Mouse (Mus musculus): ENCODE measurements at regions not wholly inside any gene's neighbourhood (a gene's known extent, or its start where the extent isn't known, plus 50 kb on each side); places are given as distances from the start of the nearest gene placed in this dataset.

- CTCF ChIA-PET, result no interaction called here
- POLR2A ChIA-PET, result no interaction called here
Measured at GRCm38 (mm10) chr12:67471666-67472065, 249.3 kb upstream of the Mdga2 start.

GRCm38 (mm10) chr12:67471001-67471400 lies 248.7 kb upstream of the Mdga2 start:
- ChIA-PET POLR2A (no interaction called here), CTCF (no interaction called here)

- POLR2A ChIA-PET, result no interaction called here
- CTCF ChIA-PET, result no interaction called here
Measured at GRCm38 (mm10) chr12:67449109-67449508, 226.8 kb upstream of the Mdga2 start.

GRCm38 (mm10) chr12:67430318-67430950 lies 208.1 kb upstream of the Mdga2 start:
- POLR2A ChIA-PET, result no interaction called here
- CTCF ChIA-PET, result interaction anchor here in 1 of 4 experiments (0.6 kb wide), 2 partner anchors 248 to 705 kb away, joined by 3 read pairs; no protein-coding TSS in a partner anchor

- POLR2A ChIA-PET, result no interaction called here
Measured at GRCm38 (mm10) chr12:67426801-67427200, 204.5 kb upstream of the Mdga2 start.

GRCm38 (mm10) chr12:67399537-67399936 lies 177.2 kb upstream of the Mdga2 start:
- CTCF ChIA-PET, result no interaction called here
- POLR2A ChIA-PET, result no interaction called here

More at GRCm38 (mm10) chr12:67426801-67427200, 204.5 kb upstream of the Mdga2 start:
- CTCF ChIA-PET, result no interaction called here

- ChIA-PET POLR2A (no interaction called here), CTCF (no interaction called here)
Measured at GRCm38 (mm10) chr12:67374530-67374929, 152.2 kb upstream of the Mdga2 start.

GRCm38 (mm10) chr12:67348551-67348950 lies 126.2 kb upstream of the Mdga2 start:
- ChIA-PET POLR2A (no interaction called here), CTCF (no interaction called here)

- POLR2A ChIA-PET, result no interaction called here
- CTCF ChIA-PET, result no interaction called here
Measured at GRCm38 (mm10) chr12:67332483-67332998, 110.2 kb upstream of the Mdga2 start.

- ChIA-PET POLR2A (no interaction called here), CTCF (no interaction called here)
Measured at GRCm38 (mm10) chr12:67326326-67326725, 104.0 kb upstream of the Mdga2 start.

- ChIA-PET POLR2A (no interaction called here), CTCF (no interaction called here)
Measured at GRCm38 (mm10) chr12:67325799-67326198, 103.5 kb upstream of the Mdga2 start.

GRCm38 (mm10) chr12:67325335-67325734 lies 103.0 kb upstream of the Mdga2 start:
- CTCF ChIA-PET, result no interaction called here
- POLR2A ChIA-PET, result interaction anchor here in 1 of 4 experiments (0.5 kb wide), 1 partner anchor 1209 kb away, joined by 4 read pairs; no protein-coding TSS in a partner anchor

- CTCF ChIA-PET, result no interaction called here
- POLR2A ChIA-PET, result no interaction called here
Measured at GRCm38 (mm10) chr12:67318687-67319086, 96.3 kb upstream of the Mdga2 start.

- ChIA-PET POLR2A (no interaction called here), CTCF (no interaction called here)
Measured at GRCm38 (mm10) chr12:67300245-67300644, 77.9 kb upstream of the Mdga2 start.

GRCm38 (mm10) chr12:67290054-67290453 lies 67.7 kb upstream of the Mdga2 start:
- CTCF ChIA-PET, result no interaction called here
- POLR2A ChIA-PET, result no interaction called here

- CTCF ChIA-PET, result no interaction called here
- POLR2A ChIA-PET, result no interaction called here
Measured at GRCm38 (mm10) chr12:67272863-67273262, 50.5 kb upstream of the Mdga2 start.

GRCm38 (mm10) chr12:67272329-67272728 lies 50.0 kb upstream of the Mdga2 start:
- ChIA-PET POLR2A (no interaction called here), CTCF (no interaction called here)

Measured in embryonic stem cell, embryonic (primary cell).